Mouse (Mus musculus) stomach, postnatal 0 days (tissue): Measurements from ENCODE around the gene Zfc3h1.

Experiments used
- CTCF ChIP-seq: IDR thresholded peaks from 2 replicates; pipeline ENCODE4 v1.5.1; 2016; ENCODE audit warnings: antibody characterized with exemption, low read depth, mild to moderate bottlenecking, moderate library complexity
- EP300 ChIP-seq: optimal IDR thresholded peaks from 2 replicates; pipeline ENCODE3; 2016; ENCODE audit warnings: antibody characterized with exemption

DNA sequence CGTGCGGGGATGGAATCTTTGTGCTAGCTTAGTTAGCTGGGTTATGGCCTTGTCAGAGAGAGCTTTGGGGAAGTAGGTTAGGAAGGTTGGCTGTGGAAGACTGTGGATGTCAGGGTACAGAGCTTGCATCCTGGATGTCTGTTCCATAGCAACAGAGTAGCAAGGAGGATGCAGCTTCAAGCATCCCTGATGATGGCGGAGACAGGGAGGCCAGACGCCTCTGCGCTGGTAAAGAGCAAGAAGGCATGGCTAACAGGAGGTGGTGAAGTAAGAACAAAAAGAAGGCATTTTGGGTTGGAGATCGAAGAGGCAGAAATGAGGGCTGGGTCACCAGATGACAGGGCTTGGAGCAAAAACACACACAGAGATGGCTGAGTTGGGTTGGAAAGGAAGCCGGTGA lies 83.9 kb downstream of the Zfc3h1 start:
- TF ChIP-seq EP300, result no peak
- no peak for TF ChIP-seq CTCF
